Mouse (Mus musculus): Measurements from ENCODE around the gene Atxn7l1. TPM values are rescaled to one million over a fixed set of nuclear protein-coding genes. Genes with fewer than 3 reads are reported as not detected.

The Atxn7l1 gene
- total RNA-seq, 1 experiment from 2014 or later: 53.1 TPM

GRCm38 (mm10) chr12:33333914-33334313 lies 186.4 kb downstream of the Atxn7l1 start:
- peak; percentile 70 for ATAC-seq (replicated peaks; ENCODE audit: insufficient number of reproducible peaks, low FRiP score, low TSS enrichment, poor library complexity, severe bottlenecking)

GRCm38 (mm10) chr12:33334511-33334910 lies 187.0 kb downstream of the Atxn7l1 start:
- ATAC-seq (replicated peaks; ENCODE audit: insufficient number of reproducible peaks, low FRiP score, low TSS enrichment, poor library complexity, severe bottlenecking): no peak

GRCm38 (mm10) chr12:33334951-33335350 lies 187.5 kb downstream of the Atxn7l1 start:
- no peak for ATAC-seq (replicated peaks; ENCODE audit: insufficient number of reproducible peaks, low FRiP score, low TSS enrichment, poor library complexity, severe bottlenecking)

- no peak for ATAC-seq (replicated peaks; ENCODE audit: insufficient number of reproducible peaks, low FRiP score, low TSS enrichment, poor library complexity, severe bottlenecking)
Observed at GRCm38 (mm10) chr12:33335410-33335809, 187.9 kb downstream of the Atxn7l1 start.

- ATAC-seq (replicated peaks; ENCODE audit: insufficient number of reproducible peaks, low FRiP score, low TSS enrichment, poor library complexity, severe bottlenecking): no peak
Observed at GRCm38 (mm10) chr12:33336561-33337125, 189.2 kb downstream of the Atxn7l1 start.

GRCm38 (mm10) chr12:33337289-33337688 lies 189.8 kb downstream of the Atxn7l1 start:
- ATAC-seq (replicated peaks; ENCODE audit: insufficient number of reproducible peaks, low FRiP score, low TSS enrichment, poor library complexity, severe bottlenecking): no peak

- ATAC-seq (replicated peaks; ENCODE audit: insufficient number of reproducible peaks, low FRiP score, low TSS enrichment, poor library complexity, severe bottlenecking): no peak
Observed at GRCm38 (mm10) chr12:33338170-33338569, 190.7 kb downstream of the Atxn7l1 start.

GRCm38 (mm10) chr12:33339822-33340221 lies 192.3 kb downstream of the Atxn7l1 start:
- no peak for ATAC-seq (replicated peaks; ENCODE audit: insufficient number of reproducible peaks, low FRiP score, low TSS enrichment, poor library complexity, severe bottlenecking)

- no peak for ATAC-seq (replicated peaks; ENCODE audit: insufficient number of reproducible peaks, low FRiP score, low TSS enrichment, poor library complexity, severe bottlenecking)
Observed at GRCm38 (mm10) chr12:33340698-33341097, 193.2 kb downstream of the Atxn7l1 start.

- no peak for ATAC-seq (replicated peaks; ENCODE audit: insufficient number of reproducible peaks, low FRiP score, low TSS enrichment, poor library complexity, severe bottlenecking)
Observed at GRCm38 (mm10) chr12:33341351-33341892, 193.9 kb downstream of the Atxn7l1 start.

GRCm38 (mm10) chr12:33344970-33345772 lies 197.7 kb downstream of the Atxn7l1 start:
- ATAC-seq (replicated peaks; ENCODE audit: insufficient number of reproducible peaks, low FRiP score, low TSS enrichment, poor library complexity, severe bottlenecking): no peak

GRCm38 (mm10) chr12:33345773-33346435 lies 198.4 kb downstream of the Atxn7l1 start:
- no peak for ATAC-seq (replicated peaks; ENCODE audit: insufficient number of reproducible peaks, low FRiP score, low TSS enrichment, poor library complexity, severe bottlenecking)

- ATAC-seq (replicated peaks; ENCODE audit: insufficient number of reproducible peaks, low FRiP score, low TSS enrichment, poor library complexity, severe bottlenecking): no peak
Observed at GRCm38 (mm10) chr12:33352671-33353070, 205.2 kb downstream of the Atxn7l1 start.

- no peak for ATAC-seq (replicated peaks; ENCODE audit: insufficient number of reproducible peaks, low FRiP score, low TSS enrichment, poor library complexity, severe bottlenecking)
Observed at GRCm38 (mm10) chr12:33358345-33358744, 210.9 kb downstream of the Atxn7l1 start.

GRCm38 (mm10) chr12:33359209-33359608 lies 211.7 kb downstream of the Atxn7l1 start:
- ATAC-seq (replicated peaks; ENCODE audit: insufficient number of reproducible peaks, low FRiP score, low TSS enrichment, poor library complexity, severe bottlenecking): peak; percentile 33; the same call in 1 of the 2 replicates

- no peak for ATAC-seq (replicated peaks; ENCODE audit: insufficient number of reproducible peaks, low FRiP score, low TSS enrichment, poor library complexity, severe bottlenecking)
Observed at GRCm38 (mm10) chr12:33359878-33360482, 212.5 kb downstream of the Atxn7l1 start.

GRCm38 (mm10) chr12:33360729-33361128 lies 213.2 kb downstream of the Atxn7l1 start:
- no peak for ATAC-seq (replicated peaks; ENCODE audit: insufficient number of reproducible peaks, low FRiP score, low TSS enrichment, poor library complexity, severe bottlenecking)

GRCm38 (mm10) chr12:33364511-33364910 lies 217.0 kb downstream of the Atxn7l1 start:
- no peak for ATAC-seq (replicated peaks; ENCODE audit: insufficient number of reproducible peaks, low FRiP score, low TSS enrichment, poor library complexity, severe bottlenecking)

- ATAC-seq (replicated peaks; ENCODE audit: insufficient number of reproducible peaks, low FRiP score, low TSS enrichment, poor library complexity, severe bottlenecking): no peak
Observed at GRCm38 (mm10) chr12:33365133-33365532, 217.6 kb downstream of the Atxn7l1 start.
